Mouse (Mus musculus) cerebellum, adult 11 months (tissue): ENCODE data around the gene Fam170b.

Source experiments
- DNase-seq: peaks from one replicate; pipeline ENCODE4 v3.0.0; 2022

The Fam170b gene

GRCm38 (mm10) chr14:32833847-32834246, at the start of gene Fam170b:
TSS of gene Fam170b (plus strand) at chr14:32833962.
- DNase-seq = no peak

DNA sequence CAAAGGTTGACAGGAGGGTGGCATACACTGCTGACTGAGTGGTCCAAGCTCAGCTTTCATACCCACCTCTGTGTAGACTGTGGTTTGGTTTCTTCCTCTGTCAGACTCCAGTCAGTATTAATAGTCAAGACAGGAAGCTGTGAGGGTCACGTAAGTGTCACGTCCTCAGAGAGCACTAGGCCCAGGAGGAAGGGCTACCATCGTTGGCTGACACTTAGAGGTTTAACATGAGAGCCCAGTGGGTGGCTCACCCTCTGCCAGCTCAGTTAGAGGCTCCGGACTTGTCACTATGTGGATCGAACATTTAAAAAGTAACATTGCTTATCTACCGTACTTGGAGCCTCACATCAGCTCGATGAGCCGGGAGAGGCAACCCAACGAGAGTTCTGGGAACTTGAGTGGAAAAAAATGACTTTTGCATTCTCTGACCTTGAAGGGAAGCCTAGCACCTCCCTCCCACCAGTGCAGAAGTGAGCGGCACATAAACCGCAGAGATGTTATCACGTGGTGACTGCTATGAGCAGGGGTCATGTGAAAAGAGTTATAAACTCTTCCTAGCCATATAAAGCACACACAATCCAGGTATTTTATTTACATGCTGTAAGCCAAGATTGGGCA, 49.5 kb upstream of the Fam170b start:
- DNase-seq = no peak

GRCm38 (mm10) chr14:32784748-32785134, 49.0 kb upstream of the Fam170b start:
- no peak for DNase-seq

GRCm38 (mm10) chr14:32785556-32786130, 48.1 kb upstream of the Fam170b start, which contains the start of gene Tmem273:
TSS of gene Tmem273 (plus strand) at chr14:32785963.
- no peak for DNase-seq

GRCm38 (mm10) chr14:32787691-32788090, 46.1 kb upstream of the Fam170b start:
- no peak for DNase-seq

GRCm38 (mm10) chr14:32796375-32796774, 37.4 kb upstream of the Fam170b start:
- no peak for DNase-seq

GRCm38 (mm10) chr14:32797803-32798202, 36.0 kb upstream of the Fam170b start:
- no peak for DNase-seq

GRCm38 (mm10) chr14:32798355-32798754, 35.4 kb upstream of the Fam170b start:
- no peak for DNase-seq

DNA sequence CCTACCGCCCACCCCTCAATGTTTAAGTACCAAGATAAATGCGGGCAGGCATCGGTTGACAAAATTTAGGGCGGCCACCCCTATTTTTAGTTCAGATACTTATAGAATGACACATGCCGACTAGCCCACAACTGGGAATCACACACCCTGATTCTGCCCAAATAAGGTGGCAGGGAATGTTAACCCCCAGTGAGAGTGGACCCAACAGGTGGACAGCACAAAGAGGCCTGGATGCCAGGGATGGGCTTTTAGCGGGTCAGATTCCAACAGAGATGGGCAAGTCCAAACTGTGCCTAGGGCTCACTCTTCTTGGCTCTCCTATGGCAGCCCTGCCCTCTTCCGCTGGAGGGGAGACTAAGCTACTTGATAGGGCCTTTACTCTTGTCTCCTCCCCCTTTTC, 33.7 kb upstream of the Fam170b start:
- DNase-seq = no peak

DNA sequence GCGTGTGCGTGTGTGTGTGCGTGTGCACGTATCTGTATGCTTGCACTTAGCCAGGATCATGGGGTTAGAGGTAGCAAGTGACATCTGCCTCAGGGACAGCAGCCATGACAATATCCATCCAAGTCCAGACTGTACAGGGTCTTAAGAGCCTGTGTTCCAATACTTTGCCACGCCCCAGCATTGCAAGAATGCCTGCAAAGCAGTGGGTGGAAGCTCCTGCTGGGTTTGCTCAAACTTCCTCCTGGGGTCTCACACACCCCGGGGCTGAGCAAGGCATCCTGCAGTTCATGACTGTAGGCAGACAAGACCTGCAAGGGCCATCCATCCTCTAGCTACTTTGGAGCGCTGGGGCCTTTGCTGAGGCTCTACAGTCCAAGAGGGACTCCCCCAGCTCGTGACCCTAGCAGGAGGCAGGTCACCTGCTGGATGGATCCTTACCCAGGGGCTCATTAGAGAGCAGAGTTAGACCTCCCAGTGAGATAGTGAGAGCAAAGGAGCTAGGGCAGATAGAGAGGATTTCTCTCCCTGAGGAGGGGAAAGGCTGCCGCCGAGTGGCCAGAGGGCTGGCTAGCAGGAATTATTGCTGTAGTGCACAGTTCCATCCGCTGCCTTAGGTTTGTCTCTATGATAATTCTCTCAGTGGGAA, 32.6 kb upstream of the Fam170b start:
- DNase-seq = no peak

GRCm38 (mm10) chr14:32801662-32802024, 32.1 kb upstream of the Fam170b start:
- DNase-seq = no peak

DNA sequence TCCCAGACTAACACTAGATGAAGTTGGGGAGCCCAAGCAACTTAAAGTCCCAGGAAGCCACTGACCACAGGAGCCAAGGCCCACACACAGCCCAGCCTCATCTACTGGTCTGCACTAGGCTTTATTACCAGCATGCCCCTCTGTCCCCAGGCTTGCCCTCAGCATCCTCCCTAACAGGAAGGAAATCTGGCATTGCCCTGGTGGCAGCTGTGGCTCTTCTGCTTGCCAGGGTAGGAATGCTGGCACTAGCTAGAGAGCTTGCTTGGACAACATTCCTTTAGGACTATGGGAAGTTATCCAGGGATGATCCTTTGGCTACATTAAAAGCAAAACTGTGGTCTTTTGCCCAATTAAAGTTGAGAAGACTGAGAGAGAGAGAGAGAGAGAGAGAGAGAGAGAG, 23.7 kb upstream of the Fam170b start:
- no peak for DNase-seq

DNA sequence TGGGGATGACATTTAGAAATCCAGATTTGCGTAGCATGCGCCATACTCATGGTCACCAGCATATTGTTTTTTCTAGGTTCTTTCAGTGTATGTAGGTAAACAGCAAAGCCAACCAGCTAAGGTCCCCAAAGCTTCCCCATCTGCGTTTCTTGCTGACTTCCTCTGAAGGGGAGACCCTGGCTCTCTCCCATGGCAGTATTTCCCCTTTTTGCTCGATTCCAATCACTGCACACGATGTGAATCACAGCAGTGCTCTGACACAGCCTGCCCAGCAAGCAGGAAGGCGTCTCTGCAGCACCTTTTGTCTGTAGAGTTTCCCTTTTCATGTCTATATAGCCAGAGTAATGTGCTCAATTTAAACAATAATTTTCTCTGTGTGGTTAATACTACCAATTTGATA, 21.3 kb upstream of the Fam170b start:
- DNase-seq = no peak

- DNase-seq = no peak
Observed at GRCm38 (mm10) chr14:32814961-32815360, 18.8 kb upstream of the Fam170b start.

DNA sequence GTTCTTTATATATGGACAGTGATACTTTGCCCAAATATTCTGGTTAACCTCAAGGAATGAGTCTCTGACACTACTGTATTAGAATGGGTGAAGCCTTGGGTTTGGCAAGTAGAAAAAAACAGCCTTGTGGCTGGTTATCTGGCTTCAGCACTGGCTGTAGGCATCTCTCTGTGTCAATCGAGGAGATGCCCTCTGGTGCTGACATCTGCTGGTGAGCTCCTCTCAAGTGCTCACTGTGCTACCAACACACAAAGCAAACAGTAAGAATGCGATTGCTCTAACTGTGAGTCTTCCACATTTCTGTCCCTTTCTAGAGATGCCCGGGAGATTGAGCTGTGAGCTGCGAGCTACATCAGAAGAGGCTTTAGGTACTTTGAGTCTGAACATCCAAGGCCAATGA, 17.2 kb upstream of the Fam170b start:
- DNase-seq = no peak

- DNase-seq = no peak
Observed at GRCm38 (mm10) chr14:32817258-32817657, 16.5 kb upstream of the Fam170b start.

- no peak for DNase-seq
Observed at GRCm38 (mm10) chr14:32819297-32819696, 14.5 kb upstream of the Fam170b start.

DNA sequence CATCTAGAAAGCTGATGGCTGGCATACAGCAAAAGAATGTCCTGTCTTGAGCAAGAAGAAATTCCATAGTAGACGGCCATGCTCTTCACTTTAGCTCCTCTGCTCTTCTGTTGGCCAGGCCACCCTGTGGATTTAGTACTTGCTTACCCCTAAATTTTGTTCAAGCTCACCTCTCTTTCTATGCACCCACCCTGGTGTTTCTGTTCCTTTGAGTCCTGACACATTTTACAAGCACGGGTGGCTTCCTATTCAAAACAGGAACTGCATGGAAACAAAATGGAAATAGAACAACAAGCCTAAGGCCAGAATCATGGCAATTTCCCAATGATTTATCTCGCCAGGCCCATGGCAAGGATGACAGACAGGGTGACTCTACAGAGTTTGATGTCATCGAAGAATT, 10.9 kb upstream of the Fam170b start:
- no peak for DNase-seq

GRCm38 (mm10) chr14:32823861-32824260, 9.9 kb upstream of the Fam170b start:
- no peak for DNase-seq

GRCm38 (mm10) chr14:32824267-32825150, 9.3 kb upstream of the Fam170b start:
- DNase-seq = no peak

DNA sequence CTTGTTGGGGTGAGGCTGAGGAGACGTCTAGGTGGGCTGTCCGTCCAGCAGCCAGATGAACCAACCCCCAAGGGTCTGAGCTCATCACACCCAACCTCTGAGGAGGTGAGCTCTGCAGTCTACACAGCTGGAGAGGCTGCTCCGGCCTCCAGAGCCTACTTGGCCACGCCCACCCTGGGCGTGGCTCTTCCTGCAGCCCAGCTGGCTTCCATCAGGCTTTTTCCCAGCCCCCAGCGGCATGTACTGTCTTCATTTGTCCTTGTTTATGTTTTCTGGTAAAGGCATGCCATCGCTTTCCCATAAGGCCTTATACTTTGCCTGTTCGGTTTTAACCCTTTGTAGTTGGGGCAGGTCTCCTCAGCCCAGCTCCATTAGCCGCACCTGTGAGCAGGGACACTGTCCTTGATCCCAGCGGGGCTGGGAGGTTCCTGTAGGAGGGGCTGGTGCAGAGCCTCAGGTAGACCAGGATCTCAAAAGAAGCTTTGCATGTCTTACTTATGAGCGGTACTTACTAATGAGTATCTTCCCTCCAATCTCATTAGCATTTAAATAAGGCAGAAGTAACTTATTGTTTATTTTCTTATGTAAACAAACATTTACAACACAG, 8.2 kb upstream of the Fam170b start:
- DNase-seq = no peak

- DNase-seq = no peak
Observed at GRCm38 (mm10) chr14:32827165-32827564, 6.6 kb upstream of the Fam170b start.

- no peak for DNase-seq
Observed at GRCm38 (mm10) chr14:32827994-32828650, 5.6 kb upstream of the Fam170b start.
